Mouse (Mus musculus): ENCODE measurements around the gene Tet3. TPM values are rescaled to one million over a fixed set of nuclear protein-coding genes. Genes with fewer than 3 reads are reported as not detected.

Gene Tet3
- 21.3 and 36.2 TPM in 2 replicates for polyA plus RNA-seq (2012; rRNA removed)

DNA sequence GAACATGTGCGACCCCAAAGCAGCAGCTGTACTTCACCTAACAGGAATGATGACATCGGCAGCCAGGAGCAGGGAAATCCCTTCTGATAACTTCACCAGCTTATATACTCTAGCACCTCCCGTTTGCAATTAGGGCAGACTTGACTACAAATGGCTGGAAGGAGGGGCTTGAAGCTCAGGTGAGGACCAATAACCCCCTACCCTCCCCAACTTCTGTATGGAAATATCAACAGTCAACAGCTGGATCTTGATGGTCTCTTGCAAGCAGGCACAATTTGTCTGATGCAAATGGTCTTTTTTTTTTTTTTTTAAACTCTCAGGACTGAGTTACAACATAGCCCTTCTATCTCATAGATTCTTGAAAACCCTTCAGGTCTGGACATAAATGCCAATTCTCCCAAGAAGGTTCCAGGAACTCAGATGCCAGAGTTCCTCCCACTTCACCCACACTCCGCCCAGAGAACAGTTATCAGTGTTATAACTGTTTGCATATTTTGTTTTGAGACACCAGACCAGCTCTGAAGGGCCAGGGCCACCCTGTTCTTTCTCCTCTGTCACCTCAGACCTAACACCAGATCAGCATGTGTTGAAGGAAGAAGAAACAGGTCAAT is at the start of gene Tet3:
Gene Tet3, minus strand, starts transcription at position 51 of the 611 bp plus-strand sequence.
- no peak for TF ChIP-seq CTCF (IDR thresholded peaks at IDR 0.05; ENCODE audit: borderline replicate concordance, extremely low read depth, insufficient read depth, insufficient read length)
- no peak for TF ChIP-seq POLR2A (IDR thresholded peaks at IDR 0.05; ENCODE audit: borderline replicate concordance, extremely low read depth, insufficient read depth, insufficient read length, poor library complexity, severe bottlenecking)
- no peak for DNase-seq (ENCODE audit: low read depth)

DNA sequence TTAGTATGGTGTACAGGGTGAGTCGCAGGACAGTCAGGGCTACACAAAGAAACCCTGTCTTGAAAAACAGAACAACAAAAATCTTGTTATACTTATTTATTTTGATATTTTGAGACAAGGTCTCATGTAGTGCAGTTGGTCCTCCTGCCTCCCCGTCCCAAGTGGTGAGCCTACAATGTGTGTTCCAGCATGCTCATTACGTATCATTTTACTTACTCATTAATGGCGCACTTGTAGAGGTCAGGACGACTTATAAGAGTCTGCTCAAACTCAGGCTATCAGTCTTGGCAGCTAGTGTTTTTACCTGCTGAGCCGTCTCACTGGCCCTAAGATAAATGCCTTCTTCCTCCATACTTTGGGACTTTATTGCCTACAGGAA is 48.3 kb upstream of the Tet3 start:
- no peak for TF ChIP-seq POLR2A (IDR thresholded peaks at IDR 0.05; ENCODE audit: borderline replicate concordance, extremely low read depth, insufficient read depth, insufficient read length, poor library complexity, severe bottlenecking)
- TF ChIP-seq CTCF (IDR thresholded peaks at IDR 0.05; ENCODE audit: borderline replicate concordance, extremely low read depth, insufficient read depth, insufficient read length): no peak
- no peak for DNase-seq (ENCODE audit: low read depth)

DNA sequence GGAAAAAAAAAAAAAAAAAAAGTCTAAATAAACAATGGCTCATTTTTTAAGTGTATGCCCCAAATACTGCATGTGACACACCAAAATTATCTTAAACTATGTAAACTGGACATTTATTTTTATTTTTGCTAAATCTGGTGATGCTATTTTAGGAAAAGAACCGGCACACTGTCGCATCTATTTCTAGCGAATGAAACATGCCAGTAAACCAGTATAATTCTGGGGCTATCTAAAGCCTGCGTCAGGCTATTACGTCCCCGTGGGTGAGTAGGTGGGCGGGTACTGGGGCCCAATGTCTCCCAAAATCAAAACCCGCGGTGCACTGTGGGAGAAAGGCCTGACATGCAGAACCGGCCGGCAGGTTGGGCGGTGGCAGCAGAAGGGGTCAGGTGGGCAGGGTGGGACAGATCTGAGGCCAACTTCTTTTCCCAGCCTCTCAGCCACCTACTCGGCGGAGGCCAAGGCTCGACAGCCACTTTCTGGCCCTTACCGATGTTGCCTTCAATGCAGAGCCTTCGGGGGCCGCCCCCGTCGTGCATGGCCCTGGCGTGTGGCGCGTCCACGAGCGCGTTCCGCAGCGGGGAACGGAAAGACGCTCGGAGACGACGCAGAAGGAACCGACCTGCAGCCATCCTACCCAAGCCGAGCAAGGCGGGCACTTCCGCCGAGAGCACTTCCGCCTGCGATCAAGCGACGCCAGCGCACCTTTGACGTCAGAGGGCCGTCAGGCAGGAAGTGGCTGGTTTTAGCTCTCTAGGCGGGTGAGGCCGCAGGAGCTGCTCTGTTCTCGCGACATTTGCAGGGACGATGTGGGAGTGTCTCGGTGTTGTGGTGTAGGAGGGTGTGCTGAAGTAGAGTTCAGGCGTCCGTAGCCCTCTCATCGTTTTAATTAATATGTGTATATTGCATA is 47.6 kb upstream of the Tet3 start, which contains the start of gene Dguok:
Gene Dguok, minus strand, starts transcription at position 712 of the 910 bp plus-strand sequence.
- TF ChIP-seq POLR2A (IDR thresholded peaks at IDR 0.05; ENCODE audit: borderline replicate concordance, extremely low read depth, insufficient read depth, insufficient read length, poor library complexity, severe bottlenecking) (0 out of 2 replicates have a peak, but pooled peaks have one; percentile 72), CTCF (IDR thresholded peaks at IDR 0.05; ENCODE audit: borderline replicate concordance, extremely low read depth, insufficient read depth, insufficient read length) (no peak)
- DNase-seq (ENCODE audit: low read depth): peak; percentile 100

DNA sequence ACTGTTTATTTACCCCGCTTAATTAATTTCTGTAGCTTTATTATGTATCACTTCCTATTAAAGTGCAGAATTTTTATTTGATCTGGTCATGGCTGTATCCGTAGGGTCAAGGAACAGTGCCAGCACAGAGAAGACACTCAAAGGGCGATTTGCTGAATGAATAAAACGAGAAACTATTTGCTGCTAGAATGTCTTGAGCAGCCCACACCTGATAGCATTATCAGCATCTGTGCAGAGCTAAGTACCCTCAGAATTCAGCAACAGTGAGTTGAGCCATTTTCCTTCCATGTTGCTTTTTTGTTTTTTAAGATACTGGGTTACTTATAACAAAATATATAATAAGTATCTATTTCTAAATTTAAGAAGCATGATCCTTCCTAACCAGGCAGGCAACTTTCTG is 46.7 kb upstream of the Tet3 start:
- TF ChIP-seq POLR2A (IDR thresholded peaks at IDR 0.05; ENCODE audit: borderline replicate concordance, extremely low read depth, insufficient read depth, insufficient read length, poor library complexity, severe bottlenecking): no peak
- no peak for TF ChIP-seq CTCF (IDR thresholded peaks at IDR 0.05; ENCODE audit: borderline replicate concordance, extremely low read depth, insufficient read depth, insufficient read length)
- no peak for DNase-seq (ENCODE audit: low read depth)

DNA sequence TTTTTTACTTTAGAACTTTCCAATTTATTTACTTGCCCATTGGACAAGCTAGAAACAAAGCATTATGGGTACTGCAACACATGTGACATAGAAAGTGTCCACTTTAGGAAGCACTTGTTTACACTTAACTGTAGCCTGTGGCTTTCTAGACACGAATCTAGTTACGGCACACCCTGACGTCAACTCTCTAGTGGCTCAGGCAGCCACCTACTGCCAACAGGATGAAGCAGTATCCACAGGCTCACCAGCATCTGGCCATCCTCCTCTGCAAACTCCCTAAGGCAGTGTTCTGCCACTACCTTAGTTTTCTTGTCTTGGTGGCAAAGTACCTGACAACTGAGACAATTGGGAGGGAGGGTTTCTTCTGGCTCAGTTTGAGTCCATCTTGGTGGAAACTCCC is 44.5 kb upstream of the Tet3 start:
- no peak for DNase-seq (ENCODE audit: low read depth)
- TF ChIP-seq CTCF (IDR thresholded peaks at IDR 0.05; ENCODE audit: borderline replicate concordance, extremely low read depth, insufficient read depth, insufficient read length): no peak
- TF ChIP-seq POLR2A (IDR thresholded peaks at IDR 0.05; ENCODE audit: borderline replicate concordance, extremely low read depth, insufficient read depth, insufficient read length, poor library complexity, severe bottlenecking): no peak

DNA sequence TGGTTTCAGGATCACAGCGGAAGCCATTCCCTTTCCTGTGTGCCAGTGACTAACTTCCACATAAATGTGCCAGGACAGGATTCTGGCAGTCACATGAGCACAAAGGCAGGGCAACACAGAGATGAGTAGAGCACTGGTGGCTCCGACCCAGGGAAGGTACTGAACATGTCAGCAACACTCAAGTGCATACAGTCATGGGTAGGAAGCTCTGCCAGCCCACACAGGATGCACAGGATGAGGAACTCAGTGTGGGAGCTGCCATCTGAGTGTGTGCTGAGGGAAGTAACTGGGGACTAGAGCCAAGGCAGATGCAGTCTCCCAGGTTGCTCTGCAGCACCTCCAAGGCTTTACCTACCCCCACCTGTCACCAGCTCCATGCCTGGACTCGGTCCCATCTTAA is 43.8 kb upstream of the Tet3 start:
- DNase-seq (ENCODE audit: low read depth): no peak
- TF ChIP-seq CTCF (IDR thresholded peaks at IDR 0.05; ENCODE audit: borderline replicate concordance, extremely low read depth, insufficient read depth, insufficient read length): no peak
- no peak for TF ChIP-seq POLR2A (IDR thresholded peaks at IDR 0.05; ENCODE audit: borderline replicate concordance, extremely low read depth, insufficient read depth, insufficient read length, poor library complexity, severe bottlenecking)

DNA sequence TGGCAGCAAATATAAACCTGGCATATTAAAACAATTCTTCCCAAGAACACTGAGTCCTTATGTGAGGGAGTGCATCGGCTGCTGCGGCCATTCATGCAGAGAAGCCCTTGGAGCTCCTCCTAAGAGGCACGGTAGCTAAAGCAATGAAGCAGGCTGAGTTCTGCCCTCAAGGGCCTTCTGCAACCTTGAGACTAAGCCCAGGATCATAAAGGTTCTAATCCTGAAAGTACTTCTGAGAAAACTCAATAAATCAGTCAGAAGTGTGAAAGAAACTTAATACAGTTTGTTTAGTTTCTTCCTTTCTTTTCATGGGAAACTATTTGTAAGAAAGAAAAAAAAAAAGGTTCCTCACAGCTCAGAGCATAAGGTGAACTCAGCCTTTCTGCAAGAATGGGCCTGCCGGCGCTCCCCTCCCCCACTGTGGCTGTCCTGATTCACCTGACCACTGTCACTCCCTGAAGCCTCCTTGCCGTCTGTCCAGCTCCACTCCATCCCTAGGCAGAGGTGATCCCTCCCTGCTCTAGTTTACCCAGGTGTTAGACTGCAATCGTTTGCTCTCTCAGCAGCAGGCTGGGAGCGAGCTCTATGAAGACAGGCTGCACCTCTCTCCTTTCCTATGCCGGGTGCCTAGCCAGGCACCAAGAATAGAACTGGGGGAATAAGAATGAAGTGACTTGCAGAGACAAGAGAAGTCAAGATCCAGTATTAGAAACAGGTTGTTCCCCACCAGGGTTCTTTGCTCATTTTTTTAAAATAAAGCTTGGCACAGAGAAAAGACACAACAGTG is 42.8 kb upstream of the Tet3 start:
- DNase-seq (ENCODE audit: low read depth): no peak

DNA sequence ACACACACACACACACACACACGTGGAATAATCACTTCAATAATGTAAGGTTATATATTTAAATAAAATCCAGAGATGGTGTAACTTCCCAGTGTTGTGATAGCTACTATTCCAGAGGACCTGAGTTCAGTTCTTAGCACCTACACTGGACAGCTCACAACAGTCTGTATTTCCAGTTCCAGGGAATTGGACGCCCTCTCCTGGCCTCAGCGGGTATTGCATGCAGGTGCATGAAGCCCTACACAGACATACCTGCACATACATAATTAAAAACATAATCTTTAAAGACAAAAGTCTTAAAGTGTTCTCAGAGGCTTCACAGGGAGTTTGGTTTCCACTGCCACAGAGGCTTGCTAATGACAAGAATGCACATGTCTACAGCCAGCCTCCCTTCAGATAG is 41.6 kb upstream of the Tet3 start:
- no peak for DNase-seq (ENCODE audit: low read depth)
- TF ChIP-seq POLR2A (IDR thresholded peaks at IDR 0.05; ENCODE audit: borderline replicate concordance, extremely low read depth, insufficient read depth, insufficient read length, poor library complexity, severe bottlenecking) (no peak), CTCF (IDR thresholded peaks at IDR 0.05; ENCODE audit: borderline replicate concordance, extremely low read depth, insufficient read depth, insufficient read length) (peak; percentile 51; the same call in 1 of the 2 replicates)

More for the DNA sequence above, 42.8 kb upstream of the Tet3 start:
- TF ChIP-seq POLR2A (IDR thresholded peaks at IDR 0.05; ENCODE audit: borderline replicate concordance, extremely low read depth, insufficient read depth, insufficient read length, poor library complexity, severe bottlenecking) (no peak), CTCF (IDR thresholded peaks at IDR 0.05; ENCODE audit: borderline replicate concordance, extremely low read depth, insufficient read depth, insufficient read length) (no peak)

DNA sequence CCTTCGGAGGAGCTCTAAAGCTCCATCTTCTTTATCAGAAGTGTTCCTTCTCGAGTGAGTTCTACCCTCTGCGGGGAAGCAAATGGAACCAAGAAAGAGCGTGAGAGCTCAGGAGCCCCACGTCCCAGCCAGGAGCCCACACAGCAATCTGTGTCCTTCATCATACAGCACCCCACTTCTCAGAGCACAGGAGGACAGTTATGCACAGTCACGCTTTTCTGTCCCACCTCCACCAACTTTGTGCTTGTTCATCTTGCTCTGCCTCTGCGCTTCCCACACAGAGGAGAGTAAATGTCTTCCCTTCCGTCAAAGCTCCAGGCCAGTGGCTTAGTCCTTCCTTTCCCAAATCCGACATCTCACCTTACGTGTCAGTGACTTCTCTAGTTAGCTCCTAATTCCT is 40.2 kb upstream of the Tet3 start:
- TF ChIP-seq POLR2A (IDR thresholded peaks at IDR 0.05; ENCODE audit: borderline replicate concordance, extremely low read depth, insufficient read depth, insufficient read length, poor library complexity, severe bottlenecking): no peak
- TF ChIP-seq CTCF (IDR thresholded peaks at IDR 0.05; ENCODE audit: borderline replicate concordance, extremely low read depth, insufficient read depth, insufficient read length): no peak
- DNase-seq (ENCODE audit: low read depth): no peak

DNA sequence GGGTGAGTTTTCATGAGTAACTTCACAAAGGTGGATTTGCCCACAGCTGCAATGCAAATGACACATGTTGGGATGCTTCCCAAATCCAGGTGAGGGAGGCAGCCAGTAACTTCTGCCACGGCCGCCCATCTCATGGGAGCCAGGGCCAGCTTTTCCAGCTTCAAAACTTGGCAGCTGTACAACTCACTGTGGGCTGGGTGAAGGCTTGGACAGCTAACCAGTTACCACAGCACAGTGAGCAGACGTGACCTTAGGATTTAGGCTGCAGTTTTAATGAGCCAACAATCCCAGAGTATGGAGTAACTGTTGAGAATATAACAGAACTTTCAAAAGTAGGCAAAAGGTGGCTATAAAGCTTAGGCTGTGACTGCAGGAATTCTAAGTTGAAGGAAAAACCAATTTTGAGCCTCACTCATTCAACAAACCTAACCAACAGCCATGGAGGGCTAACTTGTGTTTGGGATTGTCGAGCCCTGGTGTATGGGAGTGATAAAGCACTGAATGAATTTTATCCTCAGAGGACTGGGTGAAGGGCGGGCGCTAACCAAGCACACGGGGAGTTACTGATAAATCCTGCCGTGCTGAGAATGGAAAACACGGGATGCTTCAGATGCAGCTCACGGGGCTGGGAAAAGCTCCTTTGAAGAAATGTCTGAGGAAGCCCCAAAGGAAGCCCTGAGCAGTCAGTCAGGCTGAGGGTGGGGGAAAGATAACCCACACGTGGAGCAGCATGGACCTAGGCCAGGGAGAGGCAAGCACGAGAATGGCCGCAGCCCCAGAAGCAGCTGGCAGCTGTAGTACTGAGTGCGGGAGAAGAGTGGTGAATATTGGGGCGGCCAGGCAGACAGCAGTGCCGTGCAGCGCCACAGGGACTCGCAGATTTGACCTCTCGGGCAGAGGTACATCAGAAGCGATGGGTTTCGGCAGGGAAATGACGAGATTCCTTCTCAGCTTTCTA is 38.1 kb upstream of the Tet3 start:
- DNase-seq (ENCODE audit: low read depth): peak; percentile 11
- TF ChIP-seq POLR2A (IDR thresholded peaks at IDR 0.05; ENCODE audit: borderline replicate concordance, extremely low read depth, insufficient read depth, insufficient read length, poor library complexity, severe bottlenecking) (no peak), CTCF (IDR thresholded peaks at IDR 0.05; ENCODE audit: borderline replicate concordance, extremely low read depth, insufficient read depth, insufficient read length) (no peak)
